Mouse (Mus musculus) lung, adult 2 months (tissue): ENCODE results near the gene Rpl28.

Experiments
- CTCF ChIP-seq: fragments of 200-500 bp; IDR thresholded peaks from 2 replicates; pipeline ENCODE4 v1.5.1; 2011; ENCODE audit warnings: mild to moderate bottlenecking, low read length, control low read depth; ENCODE audit not compliant: insufficient read depth
- POLR2A ChIP-seq: fragments of 200-500 bp; IDR thresholded peaks from 2 replicates; pipeline ENCODE4 v1.6.1; 2011; ENCODE audit warnings: low read depth, mild to moderate bottlenecking, control low read depth, low read length, borderline replicate concordance; ENCODE audit errors: extremely low read depth

- TF ChIP-seq POLR2A (no peak), CTCF (no peak)
These were observed 9.6 kb downstream of the Rpl28 start for GRCm38 (mm10) chr7:4802247-4802646.
